Mouse (Mus musculus) heart, embryonic 14.5 days (tissue): ENCODE measurements around the gene Serp1. TPM values are rescaled to one million over a fixed set of nuclear protein-coding genes. Genes with fewer than 3 reads are reported as not detected.
"Not testable (repeated sequence)": the region's sequence is repeated elsewhere in the genome, so short reads cannot be mapped to it uniquely, and the experiment has no call there.

ENCODE experiments used
- ATAC-seq: fragments of 200-750 bp; cut with Nextera tagmentation; 2 replicates; pipeline ENCODE4 v1.8.0; 2017; ENCODE audit warnings: low read depth, moderate TSS enrichment; ENCODE audit not compliant: insufficient number of reproducible peaks, insufficient read depth, low FRiP score
- H3K27ac ChIP-seq, 2 experiments: fragments of 200-500 bp in 1 of 2; fragments of 300-500 bp in 1 of 2; sonication (generic) in 1 of 2; replicated peaks in 1 of 2; 2 replicates each; pipeline ENCODE4 v1.5.1; 2012 to 2014; ENCODE audit warnings: low read depth in 2 of 2, low read length in 2 of 2, control low read depth in 1 of 2, mild to moderate bottlenecking in 1 of 2, mixed read lengths in 1 of 2; ENCODE audit not compliant: control insufficient read depth in 1 of 2, insufficient read depth in 1 of 2
- H3K27me3 ChIP-seq: fragments of 300-500 bp; sonication (generic); 2 replicates; pipeline ENCODE4 v1.6.1; 2014; ENCODE audit warnings: mild to moderate bottlenecking, low read length, control low read depth; ENCODE audit not compliant: control insufficient read depth, insufficient read depth
- H3K36me3 ChIP-seq: fragments of 300-500 bp; sonication (generic); 2 replicates; pipeline ENCODE4 v1.6.1; 2014; ENCODE audit warnings: mild to moderate bottlenecking, control low read depth, low read length, mixed read lengths; ENCODE audit not compliant: control insufficient read depth, insufficient read depth
- H3K4me1 ChIP-seq, 2 experiments: fragments of 200-500 bp in 1 of 2; fragments of 300-500 bp in 1 of 2; sonication (generic) in 1 of 2; 2 replicates each; pipeline ENCODE4 v1.6.1; 2012 to 2014; ENCODE audit warnings: low read length in 2 of 2, control low read depth in 1 of 2, mixed read lengths in 1 of 2; ENCODE audit not compliant: control insufficient read depth in 2 of 2, insufficient read depth in 2 of 2
- H3K4me2 ChIP-seq: fragments of 300-500 bp; sonication (generic); 2 replicates; pipeline ENCODE4 v1.6.1; 2014; ENCODE audit warnings: mild to moderate bottlenecking, low read length
- H3K4me3 ChIP-seq, 2 experiments: fragments of 200-500 bp in 1 of 2; fragments of 300-500 bp in 1 of 2; sonication (generic) in 1 of 2; 2 replicates each; pipeline ENCODE4 v1.5.1; 2012 to 2014; ENCODE audit warnings: low read length in 2 of 2, mild to moderate bottlenecking in 2 of 2, control low read depth in 1 of 2, low read depth in 1 of 2, moderate library complexity in 1 of 2; ENCODE audit not compliant: control insufficient read depth in 1 of 2, insufficient read depth in 1 of 2
- H3K9ac ChIP-seq: fragments of 300-500 bp; sonication (generic); 2 replicates; pipeline ENCODE4 v1.6.1; 2014; ENCODE audit warnings: mild to moderate bottlenecking, low read length
- H3K9me3 ChIP-seq: fragments of 300-500 bp; sonication (generic); 2 replicates; pipeline ENCODE4 v1.6.1; 2016; ENCODE audit warnings: low read length, control low read depth; ENCODE audit not compliant: control insufficient read depth
- WGBS: fragments of 180-500 bp; shearing (Covaris S2); extraction: QIAGEN DNeasy Blood & Tissue Kit; methylation state at CpG from one replicate; pipeline ENCODE4 v1.1.7; 2014; 5-methylcytosine and 5-hydroxymethylcytosine counted together
- polyA plus RNA-seq: library from polyadenylated mRNA; unstranded; fragments of >200 nt; fragmentation: Nextera tagmentation; extraction: Ambion mirVana; gene quantifications from 2 replicates; pipeline ENCODE4 v1.2.1, GENCODE M21; 2014

The Serp1 gene
- polyA plus RNA-seq, 1 experiment from 2014 or later = 83.9 TPM

DNA sequence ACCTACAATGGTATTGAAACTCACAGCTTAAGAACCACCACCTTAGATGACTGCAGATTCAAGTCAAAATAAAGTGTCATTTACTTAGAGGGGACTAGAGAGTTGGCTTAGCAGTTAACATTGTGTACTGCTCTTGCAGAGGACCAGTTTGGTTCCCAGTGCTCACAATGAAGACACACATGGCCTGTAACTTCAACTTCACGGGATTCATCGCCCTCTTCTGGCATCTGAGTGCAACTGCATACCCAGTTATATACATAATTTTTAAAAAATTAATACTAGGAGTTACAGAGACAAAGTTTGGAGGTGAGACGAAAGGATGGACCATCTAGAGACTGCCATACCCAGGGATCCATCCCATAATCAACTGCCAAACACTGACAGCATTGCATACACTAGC is 38.6 kb downstream of the Serp1 start:
- H3K9me3 ChIP-seq = peaks cover 9% of the 10 kb centered on the region; the same call in 1 of the 2 replicates
- H3K27ac ChIP-seq = no peak overlapping the region
- no peak overlapping the region for H3K4me3 ChIP-seq
- 69% methylated on average over 3 of the region's 3 CpGs for WGBS
- no peak for ATAC-seq
- H3K4me1 ChIP-seq = no peaks in the 10 kb centered on the region
- H3K4me2 ChIP-seq = no peak overlapping the region
- H3K9ac ChIP-seq = no peak overlapping the region
- no peaks in the 10 kb centered on the region for H3K36me3 ChIP-seq
- H3K27me3 ChIP-seq = no peaks in the 10 kb centered on the region

DNA sequence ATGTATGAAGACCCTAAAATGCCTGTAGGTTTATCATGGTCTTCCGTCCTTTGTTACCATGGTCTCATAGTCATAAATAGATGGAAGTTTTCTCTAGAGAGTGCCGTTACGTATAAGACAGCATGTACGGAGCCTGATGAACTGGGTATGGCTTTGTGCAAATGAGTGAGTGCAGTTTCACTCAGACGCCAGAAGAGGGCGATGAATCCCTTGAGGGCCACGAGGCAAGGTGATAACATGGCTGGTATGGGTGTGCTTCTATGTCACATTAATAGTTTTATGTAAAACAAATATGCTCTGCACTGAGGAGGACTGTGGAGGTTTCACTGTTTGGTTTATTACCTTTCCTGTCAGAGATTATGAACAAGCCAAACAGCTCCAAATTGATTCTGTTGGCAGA is 39.8 kb downstream of the Serp1 start:
- no peaks in the 10 kb centered on the region for H3K27me3 ChIP-seq
- no peaks in the 10 kb centered on the region for H3K36me3 ChIP-seq
- no peak for ATAC-seq
- peaks cover 9% of the 10 kb centered on the region; the same call in 1 of the 2 replicates for H3K9me3 ChIP-seq
- no peaks in the 10 kb centered on the region for H3K4me1 ChIP-seq
- H3K27ac ChIP-seq = no peak overlapping the region
- 68% methylated on average over 7 of the region's 7 CpGs for WGBS
- no peak overlapping the region for H3K9ac ChIP-seq
- no peak overlapping the region for H3K4me2 ChIP-seq
- H3K4me3 ChIP-seq = no peak overlapping the region

DNA sequence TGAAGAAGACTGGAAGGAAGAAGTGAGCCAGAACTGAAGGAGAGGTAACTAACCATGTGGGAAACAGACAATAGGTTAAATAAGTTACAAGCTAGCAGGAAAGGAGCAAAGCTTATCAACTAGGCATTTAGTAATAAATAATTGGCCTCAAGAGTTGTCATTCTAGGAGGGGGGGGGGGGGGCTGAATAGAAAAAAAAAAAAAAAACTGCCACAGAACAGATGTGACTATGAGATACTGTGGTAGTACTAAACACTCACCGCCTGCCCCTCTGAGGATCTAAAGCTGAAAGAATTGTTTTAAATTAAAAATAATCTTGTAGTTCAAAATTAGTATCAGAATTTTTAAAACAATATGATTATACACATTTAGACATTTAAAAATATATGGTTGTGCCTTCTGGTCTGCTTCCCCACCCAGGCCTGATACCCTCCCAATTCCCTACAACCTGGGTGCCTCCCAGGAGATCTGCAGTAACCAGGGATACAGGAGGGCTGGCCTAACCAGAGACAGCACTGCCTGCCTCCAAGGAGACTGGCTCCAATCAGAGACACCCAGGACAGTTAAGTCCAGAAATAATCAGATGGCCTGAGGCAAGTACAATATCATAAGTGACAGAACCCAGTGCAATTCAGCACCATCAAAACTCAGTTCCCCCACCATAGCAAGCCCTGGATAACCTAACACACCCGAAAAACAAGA is 46.8 kb downstream of the Serp1 start:
- H3K9ac ChIP-seq = no peak overlapping the region
- WGBS = 72% methylated on average over 2 of the region's 2 CpGs
- no peak overlapping the region for H3K4me3 ChIP-seq
- 0 out of 2 replicates have a peak, but pooled peaks cover 3% of the 10 kb centered on the region for H3K9me3 ChIP-seq
- H3K27ac ChIP-seq = no peak overlapping the region
- H3K4me1 ChIP-seq = no peaks in the 10 kb centered on the region
- H3K4me2 ChIP-seq = no peak overlapping the region
- H3K36me3 ChIP-seq = no peaks in the 10 kb centered on the region
- no peak for ATAC-seq
- H3K27me3 ChIP-seq = no peaks in the 10 kb centered on the region

DNA sequence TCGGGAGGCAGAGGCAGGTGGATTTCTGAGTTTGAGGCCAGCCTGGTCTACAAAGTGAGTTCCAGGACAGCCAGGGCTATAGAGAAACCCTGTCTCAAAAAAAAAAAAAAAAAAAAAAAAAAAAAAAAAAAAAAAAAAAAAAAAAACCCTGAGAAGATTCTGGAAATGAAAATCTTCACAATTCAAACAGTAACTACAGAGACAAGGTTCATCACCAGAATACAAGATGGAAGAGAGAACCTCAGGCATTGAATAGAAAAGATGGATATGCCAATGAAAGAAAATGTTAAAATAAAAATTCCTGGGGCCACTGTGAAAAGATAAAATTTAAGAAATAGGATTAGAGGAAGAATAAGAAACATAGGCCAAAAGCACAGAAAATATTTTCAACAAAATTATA is 50.4 kb downstream of the Serp1 start:
- not testable (repeated sequence) for H3K36me3 ChIP-seq, ATAC-seq, H3K4me1 ChIP-seq, H3K27ac ChIP-seq, H3K4me3 ChIP-seq, H3K4me2 ChIP-seq, H3K9ac ChIP-seq, H3K27me3 ChIP-seq, H3K9me3 ChIP-seq
- WGBS = 67% methylated on average over 1 of the region's 1 CpGs

Other genes with a start within 250 kb of the Serp1 start
- gene Tsc22d2, start 111.2 kb downstream of the Serp1 start, polyA plus RNA-seq = 20.9 and 25.3 TPM in 2 replicates
- gene Eif2a, start 71 bp downstream of the Serp1 start, polyA plus RNA-seq = 37.4 and 40.7 TPM in 2 replicates
- gene Selenot, start 50.7 kb upstream of the Serp1 start, polyA plus RNA-seq = 21.1 and 23.1 TPM in 2 replicates
- 0.20 TPM in 1 of 2 replicates, not detected in the other for gene Erich6, start 111.3 kb upstream of the Serp1 start, polyA plus RNA-seq
- 8.0 and 8.4 TPM in 2 replicates for gene Siah2, start 166.5 kb upstream of the Serp1 start, polyA plus RNA-seq